Mouse (Mus musculus): ENCODE data around the gene Zcchc7.

DNA sequence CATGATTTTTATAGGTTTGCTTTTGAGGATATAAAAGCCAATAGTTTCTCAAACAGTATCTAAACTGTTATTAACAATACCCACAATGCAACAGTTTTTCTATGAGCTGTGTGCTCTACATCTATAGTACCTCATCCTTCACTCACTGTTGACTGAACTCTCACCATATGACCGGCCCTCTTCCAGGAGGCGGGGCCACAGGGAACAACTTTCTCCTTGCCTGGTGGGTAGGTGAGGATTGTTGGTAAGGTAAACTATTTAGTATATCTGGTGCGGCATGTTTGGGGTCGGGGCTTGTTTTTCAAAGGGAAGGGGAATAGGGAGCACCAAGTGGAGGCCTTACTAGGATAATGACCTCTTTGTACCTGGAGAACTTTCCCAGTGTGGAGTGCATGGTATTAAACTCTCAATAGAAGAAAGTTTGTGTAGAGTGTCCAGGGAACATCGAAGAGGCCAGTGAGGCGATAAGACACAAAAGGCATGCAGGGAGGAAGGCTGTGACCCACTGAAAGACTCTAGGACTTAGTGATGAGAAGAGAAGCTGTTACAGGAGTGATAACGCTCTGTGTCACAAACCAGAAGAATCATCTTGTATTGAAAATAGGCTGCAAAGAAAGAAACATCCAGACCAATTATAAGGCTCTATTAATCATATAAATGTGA lies 166.9 kb downstream of the Zcchc7 start:
- TF ChIP-seq CTCF (IDR thresholded peaks at IDR 0.05; ENCODE audit: borderline replicate concordance, extremely low read depth, insufficient read depth, insufficient read length), result no peak
- TF ChIP-seq POLR2A (IDR thresholded peaks at IDR 0.05; ENCODE audit: borderline replicate concordance, extremely low read depth, insufficient read depth, insufficient read length, poor library complexity, severe bottlenecking), result no peak
